In genomic region chr12:79895975-79896374, GRCm38 (mm10) we compare ENCODE assay signal across 8 mouse cellular contexts.
DNase-seq lines count a peak whose midpoint lies in the region; ATAC-seq and TF ChIP-seq lines count a peak whose summit lies in the region.

No protein-coding gene starts in this region.

- H3K9me3 ChIP-seq in hindbrain, embryonic 11.5 days (ENCODE audit: control insufficient read depth, low read length), result no peaks in the 10 kb centered on the region
- no peaks in the 10 kb centered on the region for H3K9me3 ChIP-seq in hindbrain, embryonic 16.5 days (ENCODE audit: control insufficient read depth, low read length)
- H3K9me3 ChIP-seq in forebrain, embryonic 13.5 days (replicated peaks), result 0 out of 2 replicates have a peak, but pooled peaks cover 2% of the 10 kb centered on the region
- H3K9me3 ChIP-seq in intestine, embryonic 15.5 days, result no peaks in the 10 kb centered on the region

- DNase-seq in hindbrain, embryonic 11.5 days (ENCODE audit: low spot score), result peak; percentile 35
- DNase-seq in lung, postnatal 25 days (ENCODE audit: low spot score), result peak; percentile 86
- no peak for DNase-seq in left cerebral cortex, adult 2 months (ENCODE audit: extremely low spot score in 1 of 2, low spot score in 2 of 2)
- no peak for DNase-seq in thymus, postnatal 36 days
- DNase-seq in left cerebral cortex, postnatal 36 days (ENCODE audit: low spot score in 2 of 2), result no peak

- peaks cover 9% of the 10 kb centered on the region for H3K4me1 ChIP-seq in hindbrain, embryonic 11.5 days (replicated peaks; ENCODE audit: control insufficient read depth, insufficient read depth, low read length)
- peaks cover 12% of the 10 kb centered on the region for H3K4me1 ChIP-seq in hindbrain, embryonic 16.5 days (ENCODE audit: control insufficient read depth, insufficient read depth, low read depth, low read length)
- H3K4me1 ChIP-seq in forebrain, embryonic 13.5 days, result peaks cover 34% of the 10 kb centered on the region
- H3K4me1 ChIP-seq in intestine, embryonic 15.5 days (replicated peaks), result peaks cover 27% of the 10 kb centered on the region

- intact Hi-C loops in left cerebral cortex, adult 2 months (cut with DNase I), result no loop called here
- intact Hi-C loops in left cerebral cortex, postnatal 36 days (cut with DNase I), result no loop called here

- no peak overlapping the region for H3K4me3 ChIP-seq in hindbrain, embryonic 11.5 days (ENCODE audit: low read depth, low read length)
- H3K4me3 ChIP-seq in hindbrain, embryonic 16.5 days (ENCODE audit: low read length), result no peak overlapping the region
- H3K4me3 ChIP-seq in forebrain, embryonic 13.5 days, result no peak overlapping the region
- no peak overlapping the region for H3K4me3 ChIP-seq in intestine, embryonic 15.5 days (replicated peaks)
- H3K4me3 ChIP-seq in left cerebral cortex, adult 2 months, result no peak overlapping the region

- H3K27ac ChIP-seq in hindbrain, embryonic 11.5 days (ENCODE audit: low read depth, low read length), result peak overlapping the region; percentile 58
- H3K27ac ChIP-seq in hindbrain, embryonic 16.5 days (ENCODE audit: low read depth, low read length), result no peak overlapping the region; the same call in 1 of the 2 replicates
- peak overlapping the region; percentile 51 for H3K27ac ChIP-seq in forebrain, embryonic 13.5 days
- peak overlapping the region; percentile 37; the same call in 1 of the 2 replicates for H3K27ac ChIP-seq in intestine, embryonic 15.5 days
- no peak overlapping the region for H3K27ac ChIP-seq in left cerebral cortex, adult 2 months

- no peaks in the 10 kb centered on the region for H3K36me3 ChIP-seq in hindbrain, embryonic 11.5 days (ENCODE audit: control insufficient read depth, insufficient read depth, low read length)
- no peaks in the 10 kb centered on the region for H3K36me3 ChIP-seq in hindbrain, embryonic 16.5 days (ENCODE audit: control insufficient read depth, insufficient read depth, low read length)
- no peaks in the 10 kb centered on the region for H3K36me3 ChIP-seq in forebrain, embryonic 13.5 days (ENCODE audit: poor library complexity, severe bottlenecking)
- no peaks in the 10 kb centered on the region for H3K36me3 ChIP-seq in intestine, embryonic 15.5 days

- 0 out of 2 replicates have a peak overlapping the region, but pooled peaks have one; percentile 5 for H3K9ac ChIP-seq in hindbrain, embryonic 11.5 days (ENCODE audit: low read depth, low read length)
- H3K9ac ChIP-seq in hindbrain, embryonic 16.5 days (ENCODE audit: low read depth, low read length), result no peak overlapping the region
- no peak overlapping the region for H3K9ac ChIP-seq in forebrain, embryonic 13.5 days
- no peak overlapping the region for H3K9ac ChIP-seq in intestine, embryonic 15.5 days

- no peak for TF ChIP-seq CTCF in left cerebral cortex, adult 2 months (IDR thresholded peaks at IDR 0.05)

- 24% methylated on average over 6 of the region's 6 CpGs for WGBS in hindbrain, embryonic 11.5 days
- WGBS in hindbrain, embryonic 16.5 days, result 20% methylated on average over 6 of the region's 6 CpGs
- WGBS in forebrain, embryonic 13.5 days, result 16% methylated on average over 6 of the region's 6 CpGs
- WGBS in intestine, embryonic 15.5 days, result 29% methylated on average over 6 of the region's 6 CpGs

- H3K4me2 ChIP-seq in hindbrain, embryonic 11.5 days (replicated peaks; ENCODE audit: low read depth, low read length), result no peak overlapping the region
- no peak overlapping the region for H3K4me2 ChIP-seq in hindbrain, embryonic 16.5 days (ENCODE audit: low read length)
- H3K4me2 ChIP-seq in forebrain, embryonic 13.5 days, result peak overlapping the region; percentile 1; the same call in 1 of the 2 replicates
- H3K4me2 ChIP-seq in intestine, embryonic 15.5 days (replicated peaks), result no peak overlapping the region

- no peaks in the 10 kb centered on the region for H3K27me3 ChIP-seq in hindbrain, embryonic 11.5 days (ENCODE audit: control insufficient read depth, insufficient read depth, low read length)
- H3K27me3 ChIP-seq in hindbrain, embryonic 16.5 days (replicated peaks; ENCODE audit: control insufficient read depth, insufficient read depth, low read length), result no peaks in the 10 kb centered on the region
- no peaks in the 10 kb centered on the region; the same call in 1 of the 2 replicates for H3K27me3 ChIP-seq in forebrain, embryonic 13.5 days
- H3K27me3 ChIP-seq in intestine, embryonic 15.5 days (replicated peaks), result no peaks in the 10 kb centered on the region

- no peak for ATAC-seq in hindbrain, embryonic 11.5 days (ENCODE audit: low FRiP score)
- no peak for ATAC-seq in hindbrain, embryonic 16.5 days
- ATAC-seq in forebrain, embryonic 13.5 days, result no peak
- ATAC-seq in intestine, embryonic 15.5 days, result peak; percentile 56

Comparison
In these comparisons a context has a peak if more than half of its experiments do, and no peak if none do; other contexts are left out.
1. H3K27ac ChIP-seq: peak in hindbrain, embryonic 11.5 days (single experiment), forebrain, embryonic 13.5 days (single experiment) and intestine, embryonic 15.5 days (single experiment); none in hindbrain, embryonic 16.5 days (single experiment) and left cerebral cortex, adult 2 months (single experiment).
2. DNase-seq: peak in hindbrain, embryonic 11.5 days (single experiment) and lung, postnatal 25 days (single experiment); none in left cerebral cortex, adult 2 months (0 of 2), thymus, postnatal 36 days (0 of 2) and left cerebral cortex, postnatal 36 days (0 of 2).